Mouse (Mus musculus): ENCODE results near the gene Dthd1. TPM values are rescaled to one million over a fixed set of nuclear protein-coding genes. Genes with fewer than 3 reads are reported as not detected.

The Dthd1 gene
- not detected in 2 replicates for polyA plus RNA-seq (2016; fragmentation: Nextera tagmentation; extraction: Ambion mirVana)

- no peaks in the 10 kb centered on the region for H3K4me1 ChIP-seq
- peak; percentile 62; the same call in 1 of the 2 replicates for ATAC-seq (ENCODE audit: low FRiP score, low read depth)
- no peaks in the 10 kb centered on the region for H3K36me3 ChIP-seq
- WGBS, result 74% methylated on average over 6 of the region's 6 CpGs
- H3K9ac ChIP-seq (replicated peaks), result no peak within 1 kb of the TSS
- H3K27me3 ChIP-seq, result no peaks in the 10 kb centered on the region
- H3K27ac ChIP-seq (replicated peaks), result no peak within 1 kb of the TSS
- no peak within 1 kb of the TSS for H3K4me3 ChIP-seq
- no peaks in the 10 kb centered on the region for H3K9me3 ChIP-seq
- H3K4me2 ChIP-seq (replicated peaks), result no peak within 1 kb of the TSS
These were observed at the start of gene Dthd1 for GRCm38 (mm10) chr5:62813402-62814071. TSS of gene Dthd1 (plus strand) at chr5:62813823.

DNA sequence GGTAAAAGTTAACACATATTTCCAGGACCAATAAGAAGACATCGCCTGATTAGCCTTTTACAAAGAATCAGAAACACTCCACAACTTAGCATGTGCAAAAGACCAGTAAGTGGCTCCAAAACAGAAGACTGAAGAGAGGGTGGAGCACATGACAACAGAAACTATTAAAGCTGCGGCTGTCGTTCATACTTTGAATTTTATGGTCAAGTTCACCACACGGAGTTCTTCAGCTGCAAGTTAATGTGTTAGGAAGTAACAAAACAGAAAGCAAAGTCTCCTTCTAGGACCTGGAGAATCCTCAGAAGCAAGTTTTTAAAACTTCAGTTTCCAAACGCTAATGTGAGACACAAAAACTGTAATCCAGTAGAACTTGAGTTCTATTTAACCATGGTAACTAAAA, 49.5 kb upstream of the Dthd1 start:
- H3K4me2 ChIP-seq (replicated peaks), result no peak overlapping the region
- H3K9me3 ChIP-seq, result no peaks in the 10 kb centered on the region
- no peak overlapping the region for H3K27ac ChIP-seq (replicated peaks)
- no peak overlapping the region for H3K9ac ChIP-seq (replicated peaks)
- no peak overlapping the region for H3K4me3 ChIP-seq
- 0 out of 2 replicates have a peak, but pooled peaks cover 3% of the 10 kb centered on the region for H3K4me1 ChIP-seq
- no peak for ATAC-seq (ENCODE audit: low FRiP score, low read depth)
- no peaks in the 10 kb centered on the region for H3K36me3 ChIP-seq
- H3K27me3 ChIP-seq, result peaks cover 10% of the 10 kb centered on the region
- 79% methylated on average over 5 of the region's 5 CpGs for WGBS

DNA sequence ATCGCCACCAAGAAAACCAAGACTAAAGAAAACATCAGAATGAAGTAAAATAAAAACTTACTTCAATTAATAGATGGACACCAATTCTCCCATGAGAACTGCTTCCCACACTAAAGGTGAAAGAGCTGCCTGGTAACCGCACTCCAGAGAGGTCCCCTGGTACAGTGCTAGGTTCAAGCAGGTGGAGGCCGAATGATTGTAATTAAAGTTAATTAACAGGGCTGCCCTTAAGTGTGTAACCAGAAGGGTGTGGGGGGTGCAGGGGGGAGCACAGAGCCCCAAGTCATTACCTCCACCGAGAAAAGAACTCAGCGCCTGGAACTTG, 48.2 kb upstream of the Dthd1 start:
- Histone ChIP-seq H3K27me3 (peaks cover 10% of the 10 kb centered on the region), H3K27ac (replicated peaks) (no peak overlapping the region), H3K4me3 (peak overlapping the region; percentile 78), H3K36me3 (no peaks in the 10 kb centered on the region), H3K9me3 (no peaks in the 10 kb centered on the region), H3K9ac (replicated peaks) (peak overlapping the region; percentile 66; the same call in 1 of the 2 replicates), H3K4me1 (0 out of 2 replicates have a peak, but pooled peaks cover 3% of the 10 kb centered on the region), H3K4me2 (replicated peaks) (peak overlapping the region; percentile 90)
- peak; percentile 57; the same call in 1 of the 2 replicates for ATAC-seq (ENCODE audit: low FRiP score, low read depth)
- WGBS, result 21% methylated on average over 5 of the region's 5 CpGs

GRCm38 (mm10) chr5:62765784-62766701, 47.6 kb upstream of the Dthd1 start, which contains the start of gene Arap2:
TSS of gene Arap2 (minus strand) at chr5:62766159.
- Histone ChIP-seq H3K27ac (replicated peaks) (no peak within 1 kb of the TSS), H3K4me3 (peak within 1 kb of the TSS; percentile 78), H3K9me3 (no peaks in the 10 kb centered on the region), H3K4me1 (0 out of 2 replicates have a peak, but pooled peaks cover 3% of the 10 kb centered on the region), H3K27me3 (peaks cover 10% of the 10 kb centered on the region), H3K36me3 (no peaks in the 10 kb centered on the region), H3K4me2 (replicated peaks) (peak within 1 kb of the TSS; percentile 90), H3K9ac (replicated peaks) (peak within 1 kb of the TSS; percentile 66)
- peak; percentile 87 for ATAC-seq (ENCODE audit: low FRiP score, low read depth)
- under 1% methylated on average over 60 of the region's 106 CpGs for WGBS

DNA sequence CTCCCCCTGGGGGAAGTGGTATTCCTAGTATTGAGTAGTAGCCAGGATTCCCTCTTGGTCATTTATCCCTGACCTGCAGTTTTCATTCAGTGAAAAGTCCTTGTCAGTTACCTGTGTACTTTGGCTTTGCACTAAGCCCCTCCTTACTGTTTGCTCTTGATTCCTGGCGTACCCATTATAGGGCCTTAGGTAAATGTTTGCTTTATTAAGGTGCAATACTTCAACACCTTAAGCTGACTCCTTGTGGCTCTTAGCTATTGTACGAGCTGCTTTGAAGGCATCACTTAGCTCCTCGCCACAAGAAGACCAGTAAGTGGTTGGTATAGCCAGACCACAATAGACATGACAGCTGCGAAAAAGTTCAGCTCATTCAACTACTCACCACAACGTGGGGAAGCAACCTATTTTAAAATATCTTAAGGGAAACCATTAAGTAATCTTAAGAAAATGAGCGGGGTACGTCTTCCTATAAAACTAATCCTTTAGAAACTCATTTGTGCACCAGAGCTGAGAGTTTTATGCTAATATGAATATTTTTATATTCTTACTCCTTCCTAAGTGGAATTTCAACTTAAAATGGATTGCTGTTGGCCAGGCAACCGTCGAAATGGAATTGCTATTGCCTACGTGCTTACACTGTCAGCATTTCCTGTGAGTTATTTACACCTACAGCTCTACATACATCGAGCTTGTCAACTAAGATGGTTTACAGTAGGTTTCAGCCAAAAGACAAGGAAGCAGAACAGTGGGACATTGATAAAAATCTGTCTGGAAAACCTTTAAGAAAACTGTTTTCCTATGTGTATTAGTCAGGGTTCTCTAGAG, 41.6 kb upstream of the Dthd1 start:
- Histone ChIP-seq H3K4me3 (no peak overlapping the region), H3K4me1 (no peaks in the 10 kb centered on the region), H3K9me3 (no peaks in the 10 kb centered on the region), H3K9ac (replicated peaks) (no peak overlapping the region), H3K27ac (replicated peaks) (no peak overlapping the region), H3K27me3 (no peaks in the 10 kb centered on the region; the same call in none of the 2 replicates), H3K4me2 (replicated peaks) (no peak overlapping the region), H3K36me3 (no peaks in the 10 kb centered on the region)
- 88% methylated on average over 11 of the region's 11 CpGs for WGBS
- ATAC-seq (ENCODE audit: low FRiP score, low read depth), result no peak

- H3K4me2 ChIP-seq (replicated peaks), result no peak overlapping the region
- H3K4me3 ChIP-seq, result no peak overlapping the region
- no peaks in the 10 kb centered on the region for H3K4me1 ChIP-seq
- H3K27ac ChIP-seq (replicated peaks), result no peak overlapping the region
- H3K36me3 ChIP-seq, result no peaks in the 10 kb centered on the region
- ATAC-seq (ENCODE audit: low FRiP score, low read depth), result no peak
- H3K27me3 ChIP-seq, result no peaks in the 10 kb centered on the region
- no peak overlapping the region for H3K9ac ChIP-seq (replicated peaks)
- no peaks in the 10 kb centered on the region for H3K9me3 ChIP-seq
- 87% methylated on average over 8 of the region's 8 CpGs for WGBS
These were observed 35.8 kb upstream of the Dthd1 start for GRCm38 (mm10) chr5:62777804-62778203.

DNA sequence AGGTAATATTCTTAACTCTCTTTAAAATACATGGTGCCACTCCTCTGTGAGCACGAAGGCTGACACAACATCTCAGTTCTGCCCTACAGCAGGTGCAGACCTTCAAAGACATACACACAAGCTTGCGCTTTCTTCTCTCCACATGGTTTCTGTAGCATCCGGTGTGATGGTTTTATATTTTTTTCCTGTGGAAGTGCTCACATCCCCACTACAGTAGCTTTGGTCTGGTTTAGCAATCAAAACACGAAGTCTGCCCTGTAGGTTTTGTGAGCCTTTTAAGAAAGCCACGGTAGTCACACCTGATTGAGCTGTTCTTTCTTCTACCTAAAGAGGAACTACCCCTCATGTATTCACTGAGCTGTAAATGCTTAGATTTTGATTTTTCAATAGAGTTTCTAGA, 34.9 kb upstream of the Dthd1 start:
- no peak overlapping the region for H3K27ac ChIP-seq (replicated peaks)
- H3K36me3 ChIP-seq, result no peaks in the 10 kb centered on the region
- H3K9me3 ChIP-seq, result no peaks in the 10 kb centered on the region
- no peak overlapping the region for H3K9ac ChIP-seq (replicated peaks)
- no peaks in the 10 kb centered on the region for H3K27me3 ChIP-seq
- H3K4me2 ChIP-seq (replicated peaks), result no peak overlapping the region
- ATAC-seq (ENCODE audit: low FRiP score, low read depth), result no peak
- H3K4me3 ChIP-seq, result no peak overlapping the region
- WGBS, result 79% methylated on average over 5 of the region's 5 CpGs
- no peaks in the 10 kb centered on the region for H3K4me1 ChIP-seq

GRCm38 (mm10) chr5:62786809-62787208, 26.8 kb upstream of the Dthd1 start:
- no peaks in the 10 kb centered on the region for H3K27me3 ChIP-seq
- no peak overlapping the region for H3K9ac ChIP-seq (replicated peaks)
- H3K4me1 ChIP-seq, result no peaks in the 10 kb centered on the region
- no peak overlapping the region for H3K4me3 ChIP-seq
- no peaks in the 10 kb centered on the region for H3K9me3 ChIP-seq
- H3K4me2 ChIP-seq (replicated peaks), result no peak overlapping the region
- ATAC-seq (ENCODE audit: low FRiP score, low read depth), result no peak
- 79% methylated on average over 3 of the region's 3 CpGs for WGBS
- H3K36me3 ChIP-seq, result no peaks in the 10 kb centered on the region
- H3K27ac ChIP-seq (replicated peaks), result no peak overlapping the region

DNA sequence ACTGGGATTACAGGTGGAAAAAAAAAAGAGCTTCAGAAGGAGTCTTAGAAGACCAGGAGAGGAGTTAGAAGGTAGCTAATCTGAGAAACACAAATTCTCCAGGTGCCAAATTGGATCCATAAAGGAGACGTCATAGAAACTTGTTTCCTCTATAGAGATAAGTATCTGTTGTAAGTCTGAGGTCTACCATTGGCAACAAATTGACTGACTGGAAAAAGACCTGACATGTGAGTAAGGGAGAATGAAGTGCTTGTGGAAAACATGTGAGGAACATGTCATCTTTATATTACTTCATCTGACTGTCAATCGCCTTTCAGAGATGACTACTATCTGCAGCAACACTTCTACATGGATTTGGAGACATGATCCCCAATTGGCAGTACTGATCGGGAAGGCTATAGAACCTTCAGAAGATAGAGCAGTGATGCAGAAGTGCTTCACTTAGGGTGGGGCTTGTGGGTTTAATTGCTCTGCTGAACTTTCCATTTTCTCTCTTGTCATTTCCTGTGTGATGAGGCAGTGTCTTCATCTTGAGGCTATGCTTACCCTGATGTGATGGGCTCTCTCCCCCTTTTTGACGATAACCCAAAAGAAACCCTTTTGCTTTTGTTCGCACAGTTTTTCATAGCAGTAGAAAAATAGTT, 22.6 kb upstream of the Dthd1 start:
- no peak overlapping the region for H3K27ac ChIP-seq (replicated peaks)
- no peaks in the 10 kb centered on the region for H3K27me3 ChIP-seq
- no peaks in the 10 kb centered on the region for H3K4me1 ChIP-seq
- H3K4me2 ChIP-seq (replicated peaks), result no peak overlapping the region
- H3K9ac ChIP-seq (replicated peaks), result no peak overlapping the region
- ATAC-seq (ENCODE audit: low FRiP score, low read depth), result no peak
- no peak overlapping the region for H3K4me3 ChIP-seq
- H3K36me3 ChIP-seq, result no peaks in the 10 kb centered on the region
- no peaks in the 10 kb centered on the region for H3K9me3 ChIP-seq
- WGBS, result 95% methylated on average over 5 of the region's 5 CpGs

DNA sequence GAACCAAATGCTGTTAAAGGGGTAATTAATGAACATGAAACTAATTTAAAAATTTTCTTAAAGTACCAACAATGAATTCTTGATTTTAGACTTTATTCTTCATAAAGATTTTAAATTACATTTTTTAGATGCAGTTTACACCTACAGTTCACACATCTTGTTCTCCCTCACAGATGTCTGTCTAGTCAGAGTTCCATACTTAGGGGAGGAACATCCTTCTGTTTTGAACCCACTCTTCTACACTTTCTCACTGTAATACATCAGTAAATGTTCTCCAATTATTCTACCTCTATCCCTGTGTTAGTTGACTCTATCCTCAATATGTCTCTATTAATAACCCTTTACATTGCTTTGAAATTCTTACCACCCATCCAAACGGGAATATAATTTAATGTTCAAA, 20.8 kb upstream of the Dthd1 start:
- no peaks in the 10 kb centered on the region for H3K4me1 ChIP-seq
- H3K4me2 ChIP-seq (replicated peaks), result no peak overlapping the region
- H3K9ac ChIP-seq (replicated peaks), result no peak overlapping the region
- no peak overlapping the region for H3K27ac ChIP-seq (replicated peaks)
- no peak for ATAC-seq (ENCODE audit: low FRiP score, low read depth)
- no peaks in the 10 kb centered on the region for H3K36me3 ChIP-seq
- no peak overlapping the region for H3K4me3 ChIP-seq
- H3K27me3 ChIP-seq, result no peaks in the 10 kb centered on the region
- H3K9me3 ChIP-seq, result no peaks in the 10 kb centered on the region
- WGBS, result 88% methylated on average over 1 of the region's 1 CpGs

- H3K4me1 ChIP-seq, result no peaks in the 10 kb centered on the region
- H3K4me3 ChIP-seq, result no peak overlapping the region
- no peaks in the 10 kb centered on the region for H3K9me3 ChIP-seq
- H3K4me2 ChIP-seq (replicated peaks), result no peak overlapping the region
- no peaks in the 10 kb centered on the region for H3K27me3 ChIP-seq
- no peak overlapping the region for H3K9ac ChIP-seq (replicated peaks)
- ATAC-seq (ENCODE audit: low FRiP score, low read depth), result 0 out of 2 replicates have a peak, but pooled peaks have one; percentile 2
- H3K27ac ChIP-seq (replicated peaks), result no peak overlapping the region
- whole genome bisulfite sequencing, result 61% methylated on average over 1 of the region's 1 CpGs
- H3K36me3 ChIP-seq, result no peaks in the 10 kb centered on the region
These were observed 420 bp downstream of the Dthd1 start for GRCm38 (mm10) chr5:62814072-62814414.

Data from midbrain, embryonic 12.5 days (tissue).